Mouse (Mus musculus) midbrain, embryonic 11.5 days (tissue): ENCODE measurements around the gene Srxn1. TPM values are rescaled to one million over a fixed set of nuclear protein-coding genes. Genes with fewer than 3 reads are reported as not detected.

ENCODE experiments used
- ATAC-seq: fragments of 200-750 bp; cut with Nextera tagmentation; 2 replicates; pipeline ENCODE4 v1.8.0; 2017; ENCODE audit warnings: moderate TSS enrichment, moderate library complexity; ENCODE audit not compliant: low FRiP score
- DNase-seq: peaks from one replicate; pipeline ENCODE4 v3.0.0; 2015; ENCODE audit warnings: low spot score; ENCODE audit errors: missing footprints
- H3K27ac ChIP-seq: fragments of 300-500 bp; sonication (generic); 2 replicates; pipeline ENCODE4 v1.5.1; 2014; ENCODE audit warnings: low read depth, low read length
- H3K27me3 ChIP-seq: fragments of 300-500 bp; sonication (generic); 2 replicates; pipeline ENCODE4 v1.6.1; 2014; ENCODE audit warnings: mild to moderate bottlenecking, low read length, moderate library complexity, mixed read lengths; ENCODE audit not compliant: control insufficient read depth, insufficient read depth
- H3K36me3 ChIP-seq: fragments of 300-500 bp; sonication (generic); 2 replicates; pipeline ENCODE4 v1.6.1; 2014; ENCODE audit warnings: mild to moderate bottlenecking, low read length, moderate library complexity, mixed read lengths; ENCODE audit not compliant: control insufficient read depth, insufficient read depth
- H3K4me1 ChIP-seq: fragments of 300-500 bp; sonication (generic); 2 replicates; pipeline ENCODE4 v1.6.1; 2014; ENCODE audit warnings: low read length; ENCODE audit not compliant: control insufficient read depth, insufficient read depth
- H3K4me2 ChIP-seq: fragments of 300-500 bp; sonication (generic); 2 replicates; pipeline ENCODE4 v1.6.1; 2014; ENCODE audit warnings: mild to moderate bottlenecking, moderate library complexity
- H3K4me3 ChIP-seq: fragments of 300-500 bp; sonication (generic); 2 replicates; pipeline ENCODE4 v1.5.1; 2014; ENCODE audit warnings: low read depth, low read length
- H3K9ac ChIP-seq: fragments of 300-500 bp; sonication (generic); 2 replicates; pipeline ENCODE4 v1.6.1; 2014; ENCODE audit warnings: low read length
- H3K9me3 ChIP-seq: fragments of 300-500 bp; sonication (generic); 2 replicates; pipeline ENCODE4 v1.6.1; 2016; ENCODE audit warnings: low read length; ENCODE audit not compliant: control insufficient read depth
- WGBS: fragments of 180-500 bp; shearing (Covaris S2); extraction: QIAGEN DNeasy Blood & Tissue Kit; methylation state at CpG from one replicate; pipeline ENCODE4 v1.1.7; 2014; 5-methylcytosine and 5-hydroxymethylcytosine counted together
- polyA plus RNA-seq: library from polyadenylated mRNA; unstranded; fragments of >200 nt; fragmentation: Nextera tagmentation; extraction: Ambion mirVana; gene quantifications from 2 replicates; pipeline ENCODE4 v1.2.1, GENCODE M21; 2014

Gene Srxn1
- polyA plus RNA-seq, 1 experiment from 2014 or later: 14.6 TPM

- no peak for DNase-seq
Measured at GRCm38 (mm10) chr2:152155414-152156208, 50.3 kb downstream of the Srxn1 start.

DNA sequence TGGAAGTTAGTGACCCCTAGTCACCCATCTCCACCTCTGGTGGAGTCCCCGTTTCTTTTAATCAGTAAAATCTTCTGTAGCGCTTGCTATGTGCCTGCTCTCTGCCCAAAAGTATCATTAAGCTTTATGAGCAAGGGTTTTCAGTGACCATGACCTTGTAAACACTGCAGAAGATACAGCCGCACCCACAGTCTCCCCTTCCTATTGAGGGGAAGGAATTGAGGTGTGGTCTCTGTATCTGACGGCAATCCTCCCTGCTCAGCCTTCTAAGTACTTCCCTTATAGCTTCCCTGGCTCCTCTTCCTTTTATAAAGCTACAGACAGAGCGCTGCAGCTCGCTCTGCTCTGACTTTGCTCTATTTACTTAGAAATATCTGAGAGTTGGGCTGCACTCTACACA is 51.2 kb downstream of the Srxn1 start:
- no peak overlapping the region for H3K27ac ChIP-seq
- no peaks in the 10 kb centered on the region for H3K27me3 ChIP-seq
- ATAC-seq (no peak), DNase-seq (no peak)
- WGBS: 82% methylated on average over 6 of the region's 6 CpGs
- no peak overlapping the region for H3K4me3 ChIP-seq
- H3K36me3 ChIP-seq: no peaks in the 10 kb centered on the region
- no peaks in the 10 kb centered on the region for H3K9me3 ChIP-seq
- no peak overlapping the region for H3K4me2 ChIP-seq
- H3K9ac ChIP-seq: no peak overlapping the region
- no peaks in the 10 kb centered on the region for H3K4me1 ChIP-seq

More at GRCm38 (mm10) chr2:152155414-152156208, 50.3 kb downstream of the Srxn1 start:
- 45% methylated on average over 7 of the region's 7 CpGs for WGBS
- Histone ChIP-seq H3K9me3 (no peaks in the 10 kb centered on the region), H3K4me1 (no peaks in the 10 kb centered on the region), H3K4me3 (no peak overlapping the region), H3K27me3 (no peaks in the 10 kb centered on the region), H3K4me2 (no peak overlapping the region), H3K9ac (no peak overlapping the region), H3K36me3 (no peaks in the 10 kb centered on the region), H3K27ac (no peak overlapping the region)
- 0 out of 2 replicates have a peak, but pooled peaks have one; percentile 24 for ATAC-seq

- ATAC-seq (no peak), DNase-seq (no peak)
- Histone ChIP-seq H3K36me3 (no peaks in the 10 kb centered on the region), H3K27ac (no peak overlapping the region), H3K4me3 (no peak overlapping the region), H3K9me3 (no peaks in the 10 kb centered on the region), H3K9ac (no peak overlapping the region), H3K27me3 (no peaks in the 10 kb centered on the region), H3K4me1 (no peaks in the 10 kb centered on the region), H3K4me2 (no peak overlapping the region)
- WGBS: 95% methylated on average over 1 of the region's 1 CpGs
Measured at GRCm38 (mm10) chr2:152159487-152159886, 54.2 kb downstream of the Srxn1 start.

Other genes starting within 250 kb of the Srxn1 start
- 0.12 and 0.37 TPM in 2 replicates for gene Angpt4, start 194.3 kb upstream of the Srxn1 start, polyA plus RNA-seq
- gene Fam110a, start 125.3 kb upstream of the Srxn1 start, polyA plus RNA-seq: 85.9 and 96.4 TPM in 2 replicates
- 0.64 and 0.88 TPM in 2 replicates for gene Slc52a3, start 109.0 kb upstream of the Srxn1 start, polyA plus RNA-seq
- 10.0 and 11.0 TPM in 2 replicates for gene Scrt2, start 24.0 kb upstream of the Srxn1 start, polyA plus RNA-seq
- gene Tcf15, start 38.0 kb downstream of the Srxn1 start, polyA plus RNA-seq: 2.8 and 3.2 TPM in 2 replicates
- 60.1 and 63.8 TPM in 2 replicates for gene Csnk2a1, start 121.3 kb downstream of the Srxn1 start, polyA plus RNA-seq
- gene Tbc1d20, start 188.3 kb downstream of the Srxn1 start, polyA plus RNA-seq: 24.2 and 25.0 TPM in 2 replicates
- gene Rbck1, start 227.1 kb downstream of the Srxn1 start, polyA plus RNA-seq: 62.0 and 70.1 TPM in 2 replicates
- 1.1 and 1.2 TPM in 2 replicates for gene Trib3, start 238.5 kb downstream of the Srxn1 start, polyA plus RNA-seq